Mouse (Mus musculus): ENCODE data around the gene Pole3. TPM values are rescaled to one million over a fixed set of nuclear protein-coding genes. Genes with fewer than 3 reads are reported as not detected.

Gene Pole3
- polyA plus RNA-seq, 1 experiment from 2014 or later: 50.7 TPM

- ATAC-seq (ENCODE audit: low read depth): no peak
- Histone ChIP-seq H3K4me3 (ENCODE audit: low read depth, low read length) (no peak overlapping the region), H3K27ac (ENCODE audit: low read depth, low read length) (no peak overlapping the region), H3K4me2 (ENCODE audit: low read depth, low read length) (no peak overlapping the region), H3K9ac (replicated peaks; ENCODE audit: low read depth, low read length) (no peak overlapping the region), H3K27me3 (ENCODE audit: control insufficient read depth, insufficient read depth, low read length) (peaks cover 3% of the 10 kb centered on the region; the same call in 1 of the 2 replicates), H3K36me3 (ENCODE audit: control insufficient read depth, insufficient read depth, low read length) (peaks cover 12% of the 10 kb centered on the region), H3K4me1 (ENCODE audit: control insufficient read depth, insufficient read depth, low read length) (peaks cover 9% of the 10 kb centered on the region), H3K9me3 (ENCODE audit: control insufficient read depth, low read length) (no peaks in the 10 kb centered on the region)
- 84% methylated on average over 3 of the region's 3 CpGs for WGBS
Measured at GRCm38 (mm10) chr4:62515490-62515889, 9.4 kb downstream of the Pole3 start.

DNA sequence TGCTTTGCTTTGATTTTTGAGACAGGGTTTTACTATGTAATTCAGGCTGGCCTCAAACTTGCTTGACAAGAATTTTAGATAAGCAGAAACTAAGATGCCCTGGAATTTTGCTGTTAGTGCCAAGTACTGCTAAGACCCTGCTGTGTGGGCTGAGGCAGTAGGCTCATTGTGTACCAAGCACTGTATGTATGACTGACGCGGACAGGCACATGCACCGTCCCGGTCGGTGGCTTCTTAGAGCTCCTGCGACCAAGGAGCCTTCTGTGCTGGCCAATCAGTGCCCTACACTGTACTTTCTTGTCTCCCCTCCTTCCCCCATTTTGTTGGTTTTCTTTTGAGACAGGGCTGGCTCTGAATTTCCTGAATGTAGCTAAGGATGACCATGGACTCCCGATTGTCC lies 9.9 kb downstream of the Pole3 start:
- Histone ChIP-seq H3K36me3 (ENCODE audit: control insufficient read depth, insufficient read depth, low read length) (peaks cover 16% of the 10 kb centered on the region), H3K27me3 (ENCODE audit: control insufficient read depth, insufficient read depth, low read length) (peaks cover 3% of the 10 kb centered on the region; the same call in 1 of the 2 replicates), H3K4me1 (ENCODE audit: control insufficient read depth, insufficient read depth, low read length) (peaks cover 9% of the 10 kb centered on the region), H3K27ac (ENCODE audit: low read depth, low read length) (no peak overlapping the region), H3K4me2 (ENCODE audit: low read depth, low read length) (no peak overlapping the region), H3K9ac (replicated peaks; ENCODE audit: low read depth, low read length) (no peak overlapping the region), H3K4me3 (ENCODE audit: low read depth, low read length) (no peak overlapping the region), H3K9me3 (ENCODE audit: control insufficient read depth, low read length) (no peaks in the 10 kb centered on the region)
- 90% methylated on average over 7 of the region's 7 CpGs for WGBS
- ATAC-seq (ENCODE audit: low read depth): no peak

- peaks cover 8% of the 10 kb centered on the region for H3K4me1 ChIP-seq (ENCODE audit: control insufficient read depth, insufficient read depth, low read length)
- no peak; the same call in 1 of the 2 replicates for ATAC-seq (ENCODE audit: low read depth)
- no peak overlapping the region for H3K27ac ChIP-seq (ENCODE audit: low read depth, low read length)
- H3K9me3 ChIP-seq (ENCODE audit: control insufficient read depth, low read length): no peaks in the 10 kb centered on the region
- H3K27me3 ChIP-seq (ENCODE audit: control insufficient read depth, insufficient read depth, low read length): no peaks in the 10 kb centered on the region
- no peak overlapping the region for H3K4me3 ChIP-seq (ENCODE audit: low read depth, low read length)
- H3K36me3 ChIP-seq (ENCODE audit: control insufficient read depth, insufficient read depth, low read length): peaks cover 24% of the 10 kb centered on the region
- 59% methylated on average over 11 of the region's 11 CpGs for WGBS
- H3K4me2 ChIP-seq (ENCODE audit: low read depth, low read length): no peak overlapping the region
- H3K9ac ChIP-seq (replicated peaks; ENCODE audit: low read depth, low read length): no peak overlapping the region
Measured at GRCm38 (mm10) chr4:62513998-62514506, 10.8 kb downstream of the Pole3 start.

DNA sequence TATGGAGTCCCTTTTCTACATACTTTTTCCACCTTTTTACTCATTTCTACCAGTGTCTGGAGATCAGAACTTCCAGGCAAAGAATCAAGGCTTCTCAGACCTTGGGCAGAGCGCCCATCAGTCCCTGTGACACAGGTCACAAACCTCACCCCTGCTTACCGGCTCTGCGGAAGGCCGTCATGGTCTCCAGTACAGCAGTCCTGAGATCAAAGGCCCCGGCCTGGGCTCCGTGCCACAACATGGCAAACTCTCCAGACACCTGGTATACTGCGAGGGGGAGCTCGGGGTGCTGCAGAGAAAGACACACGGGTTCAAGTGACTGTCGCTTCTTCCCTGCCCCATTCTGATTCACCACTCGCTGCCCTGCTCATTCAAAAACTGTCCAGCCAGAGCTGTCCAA lies 14.9 kb downstream of the Pole3 start:
- H3K4me1 ChIP-seq (ENCODE audit: control insufficient read depth, insufficient read depth, low read length): no peaks in the 10 kb centered on the region
- no peaks in the 10 kb centered on the region for H3K27me3 ChIP-seq (ENCODE audit: control insufficient read depth, insufficient read depth, low read length)
- WGBS: 95% methylated on average over 11 of the region's 11 CpGs
- no peak overlapping the region for H3K4me2 ChIP-seq (ENCODE audit: low read depth, low read length)
- H3K9me3 ChIP-seq (ENCODE audit: control insufficient read depth, low read length): no peaks in the 10 kb centered on the region
- no peak overlapping the region for H3K9ac ChIP-seq (replicated peaks; ENCODE audit: low read depth, low read length)
- H3K36me3 ChIP-seq (ENCODE audit: control insufficient read depth, insufficient read depth, low read length): peaks cover 27% of the 10 kb centered on the region
- H3K27ac ChIP-seq (ENCODE audit: low read depth, low read length): no peak overlapping the region
- H3K4me3 ChIP-seq (ENCODE audit: low read depth, low read length): no peak overlapping the region
- no peak for ATAC-seq (ENCODE audit: low read depth)

DNA sequence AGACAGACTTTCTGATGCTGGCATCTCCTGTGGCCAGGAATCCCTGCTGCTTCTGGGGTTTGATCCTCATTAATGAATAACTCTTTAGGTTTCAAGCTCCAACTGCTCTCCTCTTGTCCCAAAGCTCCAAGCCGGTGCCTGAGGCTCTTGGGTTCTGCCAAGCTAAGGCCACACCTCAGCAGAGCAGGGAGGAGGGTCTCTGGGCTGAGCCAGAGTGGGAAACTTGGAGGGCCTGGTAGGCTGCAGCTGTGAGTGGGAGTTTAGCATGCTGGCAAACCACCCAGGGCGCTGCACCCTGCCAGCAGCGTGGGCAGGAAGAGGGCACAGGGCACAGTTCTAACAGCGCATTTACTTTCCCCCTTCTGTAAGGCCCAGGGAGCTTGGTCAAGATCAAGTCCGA lies 16.0 kb downstream of the Pole3 start:
- H3K9me3 ChIP-seq (ENCODE audit: control insufficient read depth, low read length): no peaks in the 10 kb centered on the region
- H3K36me3 ChIP-seq (ENCODE audit: control insufficient read depth, insufficient read depth, low read length): peaks cover 25% of the 10 kb centered on the region
- 94% methylated on average over 5 of the region's 5 CpGs for WGBS
- no peak overlapping the region for H3K27ac ChIP-seq (ENCODE audit: low read depth, low read length)
- no peak for ATAC-seq (ENCODE audit: low read depth)
- no peak overlapping the region for H3K9ac ChIP-seq (replicated peaks; ENCODE audit: low read depth, low read length)
- no peak overlapping the region for H3K4me2 ChIP-seq (ENCODE audit: low read depth, low read length)
- H3K4me3 ChIP-seq (ENCODE audit: low read depth, low read length): no peak overlapping the region
- H3K27me3 ChIP-seq (ENCODE audit: control insufficient read depth, insufficient read depth, low read length): no peaks in the 10 kb centered on the region
- H3K4me1 ChIP-seq (ENCODE audit: control insufficient read depth, insufficient read depth, low read length): no peaks in the 10 kb centered on the region

DNA sequence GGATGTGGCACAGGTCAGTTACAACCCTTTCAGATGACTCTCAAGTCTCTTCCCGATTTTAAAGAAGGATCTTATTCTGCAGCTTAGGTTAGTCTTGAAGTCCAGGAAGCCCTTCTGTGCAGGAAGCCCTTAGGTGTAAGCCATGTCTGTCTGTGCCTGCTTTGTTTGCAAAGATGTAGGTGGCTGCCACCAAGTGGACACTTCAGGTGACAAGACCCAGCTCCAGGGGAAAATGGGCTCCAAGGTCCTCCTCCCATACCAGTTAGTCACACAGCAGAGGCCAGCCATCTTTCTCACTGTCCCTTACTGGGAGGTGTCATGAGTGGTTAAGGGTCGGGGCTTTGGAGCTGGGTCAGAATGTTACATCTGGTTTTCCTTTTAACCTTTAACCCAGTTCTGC lies 18.1 kb downstream of the Pole3 start:
- Histone ChIP-seq H3K27me3 (ENCODE audit: control insufficient read depth, insufficient read depth, low read length) (no peaks in the 10 kb centered on the region), H3K4me1 (ENCODE audit: control insufficient read depth, insufficient read depth, low read length) (no peaks in the 10 kb centered on the region), H3K9ac (replicated peaks; ENCODE audit: low read depth, low read length) (no peak overlapping the region), H3K36me3 (ENCODE audit: control insufficient read depth, insufficient read depth, low read length) (peaks cover 16% of the 10 kb centered on the region), H3K4me3 (ENCODE audit: low read depth, low read length) (no peak overlapping the region), H3K27ac (ENCODE audit: low read depth, low read length) (no peak overlapping the region), H3K4me2 (ENCODE audit: low read depth, low read length) (no peak overlapping the region), H3K9me3 (ENCODE audit: control insufficient read depth, low read length) (no peaks in the 10 kb centered on the region)
- ATAC-seq (ENCODE audit: low read depth): no peak
- 78% methylated on average over 2 of the region's 2 CpGs for WGBS

DNA sequence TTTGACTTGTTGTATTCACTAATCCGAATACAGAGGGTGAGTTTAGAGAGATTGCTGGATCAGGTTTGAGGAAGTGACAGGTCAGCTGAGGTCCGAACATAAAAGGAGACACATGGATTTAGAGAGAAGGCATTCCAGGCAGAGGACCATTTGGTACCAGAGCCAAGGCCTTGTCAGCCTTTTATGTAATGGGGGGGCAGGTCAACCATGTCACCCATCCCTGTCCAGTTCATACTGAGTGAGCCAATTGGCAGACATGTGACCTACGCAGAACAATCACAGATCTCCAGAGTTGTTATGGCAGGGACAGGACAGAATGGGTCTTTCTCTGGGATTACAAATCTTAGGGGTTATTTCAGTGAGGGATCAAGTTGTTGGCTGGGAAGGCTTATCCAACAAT lies 18.9 kb downstream of the Pole3 start:
- H3K27me3 ChIP-seq (ENCODE audit: control insufficient read depth, insufficient read depth, low read length): no peaks in the 10 kb centered on the region
- WGBS: 90% methylated on average over 3 of the region's 3 CpGs
- no peaks in the 10 kb centered on the region for H3K9me3 ChIP-seq (ENCODE audit: control insufficient read depth, low read length)
- H3K4me3 ChIP-seq (ENCODE audit: low read depth, low read length): no peak overlapping the region
- ATAC-seq (ENCODE audit: low read depth): no peak
- H3K9ac ChIP-seq (replicated peaks; ENCODE audit: low read depth, low read length): no peak overlapping the region
- 0 out of 2 replicates have a peak, but pooled peaks cover 1% of the 10 kb centered on the region for H3K4me1 ChIP-seq (ENCODE audit: control insufficient read depth, insufficient read depth, low read length)
- H3K27ac ChIP-seq (ENCODE audit: low read depth, low read length): no peak overlapping the region
- peaks cover 16% of the 10 kb centered on the region; the same call in 1 of the 2 replicates for H3K36me3 ChIP-seq (ENCODE audit: control insufficient read depth, insufficient read depth, low read length)
- no peak overlapping the region for H3K4me2 ChIP-seq (ENCODE audit: low read depth, low read length)

DNA sequence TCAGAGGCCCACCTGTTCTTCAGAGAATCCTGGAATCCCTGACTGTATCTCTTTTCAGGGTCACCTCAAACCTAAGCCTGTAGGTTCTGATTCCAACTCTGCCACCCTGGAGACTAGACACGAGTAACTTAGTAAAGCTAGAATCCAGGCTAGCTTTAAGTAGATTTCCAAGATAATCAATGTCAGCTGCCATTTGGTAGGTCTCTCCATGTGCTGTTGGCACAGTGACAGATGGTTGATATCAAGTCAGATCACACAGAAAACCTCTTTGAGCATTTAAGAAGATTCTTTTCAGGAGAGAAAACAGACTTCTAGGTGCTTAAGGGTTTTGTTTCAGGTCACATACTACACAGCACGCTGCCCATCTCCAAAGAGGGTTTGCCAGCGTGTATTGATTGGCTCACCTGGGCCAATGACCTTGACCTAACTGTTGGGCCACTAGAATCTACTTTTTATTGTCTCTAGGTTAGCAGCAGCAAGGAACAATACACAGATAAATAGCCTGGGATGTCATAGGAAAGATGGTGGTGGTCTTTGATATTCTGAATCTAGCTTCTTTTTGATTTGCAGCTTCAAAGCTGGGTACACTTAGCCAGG lies 21.4 kb downstream of the Pole3 start, which contains the start of gene Hdhd3:
TSS of gene Hdhd3 (minus strand) at position 94 of the 597 bp plus-strand sequence.
- no peak for ATAC-seq (ENCODE audit: low read depth)
- 83% methylated on average over 3 of the region's 3 CpGs for WGBS

DNA sequence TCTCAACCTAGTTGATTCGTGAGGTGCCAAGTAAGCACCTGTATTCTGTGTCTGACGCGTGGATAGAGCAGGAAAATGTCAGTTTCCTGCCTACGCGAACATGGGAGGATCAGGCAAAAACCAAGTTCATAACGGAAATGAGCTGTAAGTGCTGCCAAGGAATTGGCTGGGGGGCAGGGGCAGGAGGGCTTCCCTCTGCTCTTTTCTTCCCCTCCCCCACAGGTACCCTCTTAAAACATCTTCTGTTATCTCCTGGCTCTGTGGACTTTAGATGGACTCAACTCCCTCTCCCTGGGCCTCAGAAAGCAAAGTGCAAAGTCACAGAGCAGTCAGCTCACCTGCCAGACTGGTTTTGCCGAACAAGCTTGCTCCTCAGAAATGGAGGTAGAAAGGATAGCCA lies 21.9 kb downstream of the Pole3 start:
- no peaks in the 10 kb centered on the region for H3K9me3 ChIP-seq (ENCODE audit: control insufficient read depth, low read length)
- 0 out of 2 replicates have a peak, but pooled peaks cover 8% of the 10 kb centered on the region for H3K36me3 ChIP-seq (ENCODE audit: control insufficient read depth, insufficient read depth, low read length)
- no peak overlapping the region for H3K4me2 ChIP-seq (ENCODE audit: low read depth, low read length)
- no peaks in the 10 kb centered on the region for H3K27me3 ChIP-seq (ENCODE audit: control insufficient read depth, insufficient read depth, low read length)
- H3K9ac ChIP-seq (replicated peaks; ENCODE audit: low read depth, low read length): no peak overlapping the region
- ATAC-seq (ENCODE audit: low read depth): no peak
- no peak overlapping the region for H3K4me3 ChIP-seq (ENCODE audit: low read depth, low read length)
- H3K4me1 ChIP-seq (ENCODE audit: control insufficient read depth, insufficient read depth, low read length): 0 out of 2 replicates have a peak, but pooled peaks cover 3% of the 10 kb centered on the region
- WGBS: 87% methylated on average over 7 of the region's 7 CpGs
- no peak overlapping the region for H3K27ac ChIP-seq (ENCODE audit: low read depth, low read length)

More for the DNA sequence above, 21.4 kb downstream of the Pole3 start, which contains the start of gene Hdhd3:
- Histone ChIP-seq H3K9me3 (ENCODE audit: control insufficient read depth, low read length) (no peaks in the 10 kb centered on the region), H3K9ac (replicated peaks; ENCODE audit: low read depth, low read length) (peak within 1 kb of the TSS; percentile 72), H3K4me2 (ENCODE audit: low read depth, low read length) (peak within 1 kb of the TSS; percentile 68), H3K4me3 (ENCODE audit: low read depth, low read length) (peak within 1 kb of the TSS; percentile 64), H3K27me3 (ENCODE audit: control insufficient read depth, insufficient read depth, low read length) (no peaks in the 10 kb centered on the region), H3K36me3 (ENCODE audit: control insufficient read depth, insufficient read depth, low read length) (0 out of 2 replicates have a peak, but pooled peaks cover 8% of the 10 kb centered on the region), H3K27ac (ENCODE audit: low read depth, low read length) (peak within 1 kb of the TSS; percentile 16), H3K4me1 (ENCODE audit: control insufficient read depth, insufficient read depth, low read length) (0 out of 2 replicates have a peak, but pooled peaks cover 3% of the 10 kb centered on the region)
